Mouse (Mus musculus) kidney, postnatal 14 days (tissue): ENCODE measurements around the gene Slc38a3.

ENCODE experiments used
- DNase-seq: peaks from one replicate; pipeline ENCODE4 v3.0.0; 2022; ENCODE audit warnings: mixed read lengths

Slc38a3 gene

GRCm38 (mm10) chr9:107617461-107617860 lies 51.9 kb downstream of the Slc38a3 start:
- no peak for DNase-seq

- no peak for DNase-seq
Observed at GRCm38 (mm10) chr9:107615035-107615434, 54.3 kb downstream of the Slc38a3 start.

- DNase-seq = peak; percentile 54
Observed at GRCm38 (mm10) chr9:107612945-107613569, 56.3 kb downstream of the Slc38a3 start.

DNA sequence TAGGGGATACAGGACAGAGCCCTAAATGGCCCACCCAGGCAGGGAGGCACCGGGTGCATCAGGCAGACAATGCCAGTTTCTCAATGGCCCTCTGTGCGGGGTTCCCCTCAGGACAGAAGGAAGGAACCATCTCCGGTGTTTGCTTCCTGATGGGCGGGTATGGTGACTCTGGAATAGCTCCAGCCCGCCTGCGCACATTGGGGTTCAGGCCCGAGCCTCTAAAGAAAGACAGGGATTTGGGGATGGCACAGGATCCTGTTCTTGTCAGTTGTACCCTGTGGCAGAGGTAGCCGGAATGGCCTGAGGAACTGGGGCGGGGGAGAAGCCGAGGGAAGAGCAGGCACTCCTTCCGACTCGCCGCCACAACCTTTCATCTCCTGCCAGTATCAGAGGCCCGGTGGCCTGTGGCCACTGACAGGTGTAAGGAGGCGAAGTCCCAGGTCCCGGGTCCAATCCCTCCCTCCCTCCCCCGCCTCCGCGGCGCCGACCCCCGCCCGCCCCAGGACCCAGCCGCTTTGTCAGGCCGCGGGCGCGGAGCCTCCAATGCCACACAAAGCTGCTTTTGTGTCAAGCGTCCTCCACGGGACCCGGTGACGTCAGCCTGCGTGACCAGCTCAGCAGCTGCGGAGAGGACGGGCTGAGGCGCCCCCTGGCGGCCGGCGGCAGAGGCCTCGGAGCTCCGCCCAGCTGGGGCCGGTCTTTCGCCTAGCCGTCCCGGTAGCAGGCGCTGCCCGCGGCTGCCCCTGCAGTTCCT lies 57.0 kb downstream of the Slc38a3 start:
- DNase-seq = peak; percentile 99

GRCm38 (mm10) chr9:107611456-107612190 lies 57.7 kb downstream of the Slc38a3 start:
- no peak for DNase-seq

- DNase-seq = no peak
Observed at GRCm38 (mm10) chr9:107609433-107609830, 59.9 kb downstream of the Slc38a3 start.

- peak; percentile 67 for DNase-seq
Observed at GRCm38 (mm10) chr9:107608741-107609432, 60.4 kb downstream of the Slc38a3 start, which contains the start of gene Sema3b. Sema3b (minus strand) TSS chr9:107609229.

GRCm38 (mm10) chr9:107607653-107608245 lies 61.6 kb downstream of the Slc38a3 start:
- no peak for DNase-seq

DNA sequence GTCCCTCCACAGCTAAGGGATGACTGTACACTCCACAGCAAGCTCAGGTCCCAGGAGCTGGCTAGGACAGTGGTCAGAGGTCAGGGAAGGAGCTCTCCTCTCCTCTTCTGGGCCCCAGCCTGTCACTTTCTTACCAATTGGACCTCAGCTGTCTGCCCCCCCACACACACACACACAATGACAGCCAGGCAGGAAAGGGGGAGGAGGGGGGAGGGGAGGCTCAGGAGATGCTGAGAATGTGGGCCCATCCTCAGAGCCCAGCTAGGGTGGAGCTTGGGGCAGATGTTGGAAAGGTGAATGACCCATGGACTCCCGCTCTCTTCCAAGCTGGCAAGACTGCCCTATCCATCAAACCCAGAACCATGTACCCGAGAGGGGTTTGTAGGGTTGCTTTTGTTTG lies 62.3 kb downstream of the Slc38a3 start:
- no peak for DNase-seq

DNA sequence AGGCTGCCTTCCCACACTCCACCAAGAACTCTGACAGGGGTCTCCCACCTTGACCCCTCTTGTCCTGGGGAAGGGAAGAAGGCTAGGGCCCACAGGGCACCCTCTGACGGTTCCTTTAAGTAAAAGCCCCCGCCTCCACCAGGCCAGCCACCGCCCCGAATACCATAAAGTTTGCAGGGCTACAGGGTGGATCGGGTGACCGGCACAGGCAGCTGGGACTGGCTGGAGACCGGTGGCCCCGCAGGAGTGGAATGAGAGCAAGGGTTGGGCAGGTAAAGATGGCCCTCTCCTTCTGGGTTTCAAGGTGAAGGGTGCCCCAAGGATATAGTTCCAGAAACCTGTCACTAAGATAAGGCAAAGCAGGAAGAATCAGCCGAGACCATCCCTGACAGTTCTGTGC lies 62.7 kb downstream of the Slc38a3 start:
- peak; percentile 78 for DNase-seq

GRCm38 (mm10) chr9:107605041-107605661 lies 64.2 kb downstream of the Slc38a3 start:
- DNase-seq = peak; percentile 80

DNA sequence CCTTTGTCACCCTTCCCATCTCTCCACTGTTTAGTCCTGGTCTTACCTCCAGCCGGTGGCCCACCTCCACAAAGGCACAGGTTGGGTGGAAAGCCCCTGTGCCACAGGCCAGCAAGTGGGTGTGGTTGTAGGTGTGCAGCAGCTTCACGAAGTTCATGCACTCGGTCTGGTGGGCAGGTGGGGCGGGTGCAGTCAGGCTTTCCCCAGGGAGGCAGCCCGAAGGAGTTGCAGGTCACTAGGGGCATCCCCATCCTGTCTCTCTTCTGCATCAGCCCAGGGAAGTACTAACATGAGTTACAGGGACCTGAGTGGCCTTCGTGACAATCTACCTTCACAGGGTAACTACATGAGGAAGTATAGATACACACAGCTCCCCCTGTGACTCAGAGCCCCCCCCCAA lies 66.1 kb downstream of the Slc38a3 start:
- DNase-seq = no peak

- DNase-seq = peak; percentile 93
Observed at GRCm38 (mm10) chr9:107602068-107602648, 67.2 kb downstream of the Slc38a3 start.

- no peak for DNase-seq
Observed at GRCm38 (mm10) chr9:107601275-107601674, 68.1 kb downstream of the Slc38a3 start.

GRCm38 (mm10) chr9:107600745-107601144 lies 68.6 kb downstream of the Slc38a3 start:
- DNase-seq = no peak
